Mouse (Mus musculus) forelimb bud, embryonic 11.5 days (tissue): Measurements from ENCODE around the gene Pglyrp3.
"Not testable (repeated sequence)": the region's sequence is repeated elsewhere in the genome, so short reads cannot be mapped to it uniquely, and the experiment has no call there.

ENCODE experiments used
- DNase-seq: peaks from one replicate; pipeline ENCODE4 v3.0.0-alpha.2; 2012; ENCODE audit warnings: low read depth, low spot score

The Pglyrp3 gene

GRCm38 (mm10) chr3:92014283-92014682 lies at the start of gene Pglyrp3:
Gene Pglyrp3, plus strand, starts transcription at chr3:92014583.
- no peak for DNase-seq

GRCm38 (mm10) chr3:92011001-92011400 lies 3.4 kb upstream of the Pglyrp3 start:
- DNase-seq: no peak

- DNase-seq: not testable (repeated sequence)
These were observed 10.2 kb downstream of the Pglyrp3 start for GRCm38 (mm10) chr3:92024541-92024940.

GRCm38 (mm10) chr3:92033203-92033602 lies 18.8 kb downstream of the Pglyrp3 start:
- DNase-seq: no peak

- no peak for DNase-seq
These were observed 19.5 kb downstream of the Pglyrp3 start for GRCm38 (mm10) chr3:92033892-92034291.

- peak; percentile 41 for DNase-seq
These were observed 36.1 kb downstream of the Pglyrp3 start for GRCm38 (mm10) chr3:92050382-92051054.

- peak; percentile 37 for DNase-seq
These were observed 66.3 kb downstream of the Pglyrp3 start for GRCm38 (mm10) chr3:92080462-92081284.
